14 mouse cellular contexts compared by ENCODE assay signal in genomic region chr15:25719270-25719669, GRCm38 (mm10).
"Had no signal": no experiment of that assay in that cellular context is flagged by ENCODE, and none has a peak within 500 bp of the region (broad histone marks: within the 10 kb centered on the region; RNA-seq: fewer than 3 reads in every experiment).

No protein-coding gene starts in this region.

- H3K4me3 ChIP-seq: midbrain, embryonic 10.5 days; midbrain, embryonic 12.5 days; neural tube, embryonic 12.5 days; stomach, embryonic 15.5 days had no signal

- H3K27me3 ChIP-seq: midbrain, embryonic 12.5 days; neural tube, embryonic 12.5 days; stomach, embryonic 15.5 days had no signal

- H3K27ac ChIP-seq: midbrain, embryonic 10.5 days; midbrain, embryonic 12.5 days; neural tube, embryonic 12.5 days; stomach, embryonic 15.5 days; stomach, postnatal 0 days had no signal

- DNase-seq: lung, adult 18-20 months; lung, embryonic 14.5 days; lung, postnatal 10 days; lung, postnatal 4 days; midbrain, embryonic 14.5 days; right cerebral cortex, postnatal 14 days; thymus, adult 2 months; thymus, postnatal 25 days; thymus, postnatal 4 days had no signal
